Mouse (Mus musculus): ENCODE results near the gene B4galnt2. TPM values are rescaled to one million over a fixed set of nuclear protein-coding genes. Genes with fewer than 3 reads are reported as not detected.
A peak's percentile ranks its signal among the peaks of the same experiment; 100 is the strongest.

B4galnt2 gene
- total and polyA plus RNA-seq, 3 experiments = 0.34 to 1.9 (median 0.42) TPM

DNA sequence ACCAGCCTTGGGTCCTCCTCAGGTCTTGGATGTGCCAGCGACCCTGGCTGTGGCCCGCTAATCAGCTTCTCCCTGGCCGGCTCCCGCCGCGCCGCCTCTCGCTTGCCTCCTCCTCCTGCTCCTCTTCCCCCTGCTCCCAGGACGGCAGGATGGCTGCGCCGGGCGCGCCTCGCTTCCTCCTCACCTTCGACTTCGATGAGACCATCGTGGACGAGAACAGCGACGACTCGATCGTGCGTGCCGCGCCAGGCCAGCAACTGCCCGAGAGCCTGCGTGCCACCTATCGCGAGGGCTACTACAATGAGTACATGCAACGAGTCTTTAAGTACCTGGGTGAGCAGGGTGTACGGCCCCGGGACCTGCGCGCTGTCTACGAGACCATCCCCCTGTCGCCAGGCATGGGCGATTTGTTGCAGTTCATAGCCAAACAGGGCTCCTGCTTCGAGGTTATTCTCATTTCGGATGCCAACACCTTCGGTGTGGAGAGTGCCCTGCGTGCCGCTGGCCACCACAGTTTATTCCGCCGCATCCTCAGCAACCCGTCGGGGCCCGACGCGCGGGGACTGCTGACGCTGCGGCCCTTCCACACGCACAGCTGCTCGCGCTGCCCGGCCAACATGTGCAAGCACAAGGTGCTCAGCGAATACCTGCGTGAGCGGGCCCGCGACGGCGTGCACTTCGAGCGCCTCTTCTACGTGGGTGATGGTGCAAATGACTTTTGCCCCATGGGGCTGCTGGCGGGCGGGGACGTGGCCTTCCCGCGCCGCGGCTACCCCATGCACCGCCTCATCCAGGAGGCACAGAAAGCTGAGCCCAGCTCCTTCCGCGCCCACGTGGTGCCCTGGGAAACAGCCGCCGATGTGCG is 84.0 kb downstream of the B4galnt2 start:
- H3K36me3 ChIP-seq (replicated peaks in 1 of 2; ENCODE audit: control insufficient read depth in 1 of 2, insufficient read depth in 1 of 2, low read length in 1 of 2) = peaks cover 36 to 53% of the 10 kb centered on the region in 2 experiments
- peaks cover 14% of the 10 kb centered on the region for H3K9me3 ChIP-seq (replicated peaks; ENCODE audit: low read length)
- H3K9ac ChIP-seq (ENCODE audit: insufficient read depth, low read depth) = no peak overlapping the region
- dilution Hi-C loops (cut with MboI; ENCODE audit: extremely low pct_ligation_motif_present, extremely low pct_unique_long_range_greater_than_20kb, low sequenced_read_pairs) = no loop called here
- H3K27ac ChIP-seq (ENCODE audit: insufficient read depth, low read depth) = no peak overlapping the region
- H3K4me3 ChIP-seq (replicated peaks in 1 of 3; ENCODE audit: low read depth in 2 of 3, low read length in 2 of 3, poor library complexity in 1 of 3) = no peak overlapping the region
- no peak for DNase-seq (ENCODE audit: extremely low read depth)
- H3K79me2 ChIP-seq (replicated peaks; ENCODE audit: control insufficient read depth, extremely low read depth, insufficient read depth, poor library complexity, severe bottlenecking) = no peaks in the 10 kb centered on the region
- no peak for TF ChIP-seq SMC3 (IDR thresholded peaks at IDR 0.05; ENCODE audit: low read depth, low read length)
- no peak for TF ChIP-seq ZC3H11A (IDR thresholded peaks at IDR 0.05; ENCODE audit: low read depth, low read length)
- no peak for TF ChIP-seq ZNF384 (IDR thresholded peaks at IDR 0.05; ENCODE audit: low read depth, low read length)
- no peak for TF ChIP-seq USF1 (IDR thresholded peaks at IDR 0.05; ENCODE audit: low read depth, low read length)
- no peak for TF ChIP-seq ZMIZ1 (IDR thresholded peaks at IDR 0.05; ENCODE audit: low read depth, low read length)
- TF ChIP-seq GABPA (IDR thresholded peaks at IDR 0.05; ENCODE audit: insufficient replicate concordance, low read depth, low read length) = no peak
- TF ChIP-seq TBP (conservative IDR thresholded peaks at IDR 0.05; ENCODE audit: low read depth, low read length) = no peak
- no peak; the same call in 1 of the 2 replicates for TF ChIP-seq POLR2A (IDR thresholded peaks at IDR 0.05; ENCODE audit: low read depth, low read length)
- TF ChIP-seq TCF12 (IDR thresholded peaks at IDR 0.05; ENCODE audit: low read depth, low read length) = no peak
- TF ChIP-seq MAZ (IDR thresholded peaks at IDR 0.05; ENCODE audit: low read depth, low read length) = no peak
- TF ChIP-seq ETS1 (conservative IDR thresholded peaks at IDR 0.05; ENCODE audit: low read depth, low read length) = no peak
- no peak for TF ChIP-seq CTCF (conservative IDR thresholded peaks at IDR 0.05 in 1 of 2, IDR thresholded peaks at IDR 0.05 in 1 of 2; ENCODE audit: low read depth in 2 of 2, low read length in 2 of 2)
- TF ChIP-seq ZKSCAN1 (IDR thresholded peaks at IDR 0.05; ENCODE audit: borderline replicate concordance, low read depth, low read length) = no peak
- in situ Hi-C loops (cut with MboI; ENCODE audit: low pct_ligation_motif_present, low pct_unique_long_range_greater_than_20kb, low sequenced_read_pairs) = loop anchor here (5.0 kb wide), 1 partner anchor 37 kb away; no protein-coding TSS in a partner anchor
- peaks cover 20 to 62% of the 10 kb centered on the region in 2 experiments for H3K4me1 ChIP-seq (ENCODE audit: control insufficient read depth in 1 of 2, insufficient read depth in 2 of 2)
- no peak overlapping the region for H3K4me2 ChIP-seq (ENCODE audit: insufficient read depth, low read depth, poor library complexity, severe bottlenecking)
- peaks cover 12% of the 10 kb centered on the region for H3K27me3 ChIP-seq (replicated peaks)

DNA sequence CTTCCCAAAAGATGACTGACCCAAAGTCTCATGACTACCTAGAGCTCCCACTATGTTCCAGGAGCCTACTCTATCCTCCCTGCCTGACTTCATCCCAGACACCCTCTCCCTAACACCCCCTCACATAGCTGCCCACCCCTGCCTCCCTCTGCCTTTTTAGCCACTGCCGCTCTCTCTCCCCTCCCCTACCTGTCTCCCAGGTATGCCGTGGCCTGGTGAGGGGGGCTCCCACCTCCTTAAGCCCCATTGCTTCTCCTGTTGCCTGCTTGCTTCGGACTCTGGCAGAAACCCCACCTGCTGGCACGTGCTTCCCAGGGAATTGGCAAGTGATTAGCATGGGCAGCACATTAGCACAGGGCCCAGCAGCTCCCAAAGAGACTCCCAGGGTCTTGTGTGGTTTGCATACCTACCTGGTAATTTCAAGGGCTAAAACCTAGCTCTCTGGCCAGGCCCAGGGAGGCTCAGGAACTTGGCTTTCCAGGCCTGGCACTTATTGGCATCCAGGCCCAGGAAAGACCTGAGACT is 85.1 kb downstream of the B4galnt2 start:
- dilution Hi-C loops (cut with MboI; ENCODE audit: extremely low pct_ligation_motif_present, extremely low pct_unique_long_range_greater_than_20kb, low sequenced_read_pairs) = no loop called here
- in situ Hi-C loops (cut with MboI; ENCODE audit: low pct_ligation_motif_present, low pct_unique_long_range_greater_than_20kb, low sequenced_read_pairs) = loop anchor here (5.0 to 10.0 kb wide), 2 partner anchors 38 to 115 kb away; no protein-coding TSS in a partner anchor
- Histone ChIP-seq H3K4me1 (ENCODE audit: control insufficient read depth in 1 of 2, insufficient read depth in 2 of 2) (peaks cover 17 to 57% of the 10 kb centered on the region in 2 experiments), H3K36me3 (replicated peaks in 1 of 2; ENCODE audit: control insufficient read depth in 1 of 2, insufficient read depth in 1 of 2, low read length in 1 of 2) (peaks cover 33 to 51% of the 10 kb centered on the region in 2 experiments), H3K27me3 (replicated peaks) (peaks cover 22% of the 10 kb centered on the region), H3K9me3 (replicated peaks; ENCODE audit: low read length) (peaks cover 21% of the 10 kb centered on the region), H3K9ac (ENCODE audit: insufficient read depth, low read depth) (no peak overlapping the region), H3K4me2 (ENCODE audit: insufficient read depth, low read depth, poor library complexity, severe bottlenecking) (no peak overlapping the region), H3K4me3 (replicated peaks in 1 of 3; ENCODE audit: low read depth in 2 of 3, low read length in 2 of 3, poor library complexity in 1 of 3) (no peak overlapping the region), H3K79me2 (replicated peaks; ENCODE audit: control insufficient read depth, extremely low read depth, insufficient read depth, poor library complexity, severe bottlenecking) (no peaks in the 10 kb centered on the region), H3K27ac (ENCODE audit: insufficient read depth, low read depth) (no peak overlapping the region)
- TF ChIP-seq MAFK (IDR thresholded peaks at IDR 0.05; ENCODE audit: insufficient replicate concordance, low read length) = no peak
- TF ChIP-seq ZNF384 (IDR thresholded peaks at IDR 0.05; ENCODE audit: low read depth, low read length) = no peak
- 0 out of 2 replicates have a peak, but pooled peaks have one; percentile 9 for TF ChIP-seq TCF12 (IDR thresholded peaks at IDR 0.05; ENCODE audit: low read depth, low read length)
- TF ChIP-seq E2F4 (IDR thresholded peaks at IDR 0.05; ENCODE audit: insufficient replicate concordance, low read depth, low read length) = no peak
- TF ChIP-seq MAX (IDR thresholded peaks at IDR 0.05; ENCODE audit: low read length) = no peak
- TF ChIP-seq JUND (conservative IDR thresholded peaks at IDR 0.05; ENCODE audit: low read depth, low read length) = no peak
- TF ChIP-seq POLR2AphosphoS2 (IDR thresholded peaks at IDR 0.05; ENCODE audit: low read depth, low read length) = peak; percentile 83
- TF ChIP-seq RCOR1 (conservative IDR thresholded peaks at IDR 0.05; ENCODE audit: low read depth, low read length) = no peak
- no peak for DNase-seq (ENCODE audit: extremely low read depth)

All from CH12.LX (cell line).